22 mouse cellular contexts compared by ENCODE assay signal in genomic region chr9:81819715-81820373, GRCm38 (mm10). TPM values are rescaled to one million over a fixed set of nuclear protein-coding genes. Genes with fewer than 3 reads are reported as not detected.
"Had no signal": no experiment of that assay in that cellular context is flagged by ENCODE, and none has a peak within 500 bp of the region (broad histone marks: within the 10 kb centered on the region; RNA-seq: fewer than 3 reads in every experiment).

No protein-coding gene starts in this region.

- ATAC-seq: intestine, postnatal 0 days; lung, postnatal 0 days had no signal

- DNase-seq: kidney, adult 2 months; kidney, postnatal 25 days; layer of hippocampus, adult 9-11 months; left cerebral cortex, postnatal 4 days; midbrain, embryonic 14.5 days; thymus, adult 18-20 months; thymus, postnatal 36 days had no signal

- H3K27ac ChIP-seq: kidney, postnatal 0 days; layer of hippocampus, adult 2 months; limb, embryonic 12.5 days; limb, embryonic 15.5 days; liver, embryonic 14.5 days; macrophage had no signal

- H3K4me3 ChIP-seq: layer of hippocampus, adult 2 months; limb, embryonic 12.5 days; limb, embryonic 15.5 days; megakaryocyte, embryonic 14.5 days had no signal

- H3K27me3 ChIP-seq: limb, embryonic 12.5 days; limb, embryonic 15.5 days; megakaryocyte, embryonic 14.5 days had no signal

- H3K36me3 ChIP-seq: limb, embryonic 12.5 days; limb, embryonic 15.5 days had no signal

- H3K9ac ChIP-seq: limb, embryonic 12.5 days; limb, embryonic 15.5 days; liver, embryonic 14.5 days; lung, embryonic 14.5 days had no signal

- H3K4me2 ChIP-seq: limb, embryonic 12.5 days; limb, embryonic 15.5 days; lung, embryonic 14.5 days; midbrain, embryonic 11.5 days had no signal

- H3K4me1 ChIP-seq: limb, embryonic 12.5 days; limb, embryonic 15.5 days; megakaryocyte, embryonic 14.5 days had no signal

- H3K9me3 ChIP-seq: limb, embryonic 12.5 days; limb, embryonic 15.5 days; megakaryocyte, embryonic 14.5 days had no signal

RNA-seq across cellular contexts. Expression of gene Mei4, which starts 43.6 kb away (rescaled TPM):
- polyA plus RNA-seq: intestine, postnatal 0 days; large intestine, adult 2 months; macrophage; small intestine, adult 2 months; spleen, adult 2 months; urinary bladder, adult 2 months had no signal
